Mouse (Mus musculus): Measurements from ENCODE around the gene Magi1. TPM values are rescaled to one million over a fixed set of nuclear protein-coding genes. Genes with fewer than 3 reads are reported as not detected.

Magi1 gene
- polyA plus RNA-seq, 1 experiment from 2014 or later, result 7.0 TPM

DNA sequence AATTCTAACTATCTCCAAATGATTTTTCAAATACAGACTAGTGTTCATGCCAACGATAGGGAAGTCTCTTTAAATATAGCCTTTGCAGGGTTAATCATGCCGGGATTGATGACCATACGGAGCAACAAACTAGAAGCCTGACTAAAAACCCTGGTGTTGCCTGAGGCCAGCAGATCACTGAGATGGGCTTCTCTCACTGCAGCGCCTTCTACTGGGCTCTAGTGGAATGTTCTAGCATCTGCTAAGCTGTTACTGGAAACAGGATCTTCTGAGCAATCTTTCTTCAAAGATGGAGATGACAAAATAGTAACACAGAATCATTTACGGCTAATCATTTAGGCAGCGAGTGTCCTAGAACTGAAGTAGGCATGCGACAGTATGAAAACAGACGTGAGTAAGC is 554.0 kb downstream of the Magi1 start:
- no peaks in the 10 kb centered on the region for H3K27me3 ChIP-seq (ENCODE audit: insufficient read depth, low read length)
- H3K4me2 ChIP-seq (replicated peaks; ENCODE audit: low read depth, low read length), result no peak overlapping the region
- H3K27ac ChIP-seq (ENCODE audit: low read length), result no peak overlapping the region
- no peaks in the 10 kb centered on the region for H3K9me3 ChIP-seq (ENCODE audit: low read length)
- no peak overlapping the region for H3K9ac ChIP-seq (replicated peaks; ENCODE audit: low read length)
- H3K36me3 ChIP-seq (ENCODE audit: insufficient read depth, low read length), result no peaks in the 10 kb centered on the region
- H3K4me1 ChIP-seq (ENCODE audit: insufficient read depth, low read length), result peaks cover 23% of the 10 kb centered on the region
- WGBS, result 73% methylated on average over 8 of the region's 8 CpGs
- no peak overlapping the region for H3K4me3 ChIP-seq (ENCODE audit: low read length)
- no peak for ATAC-seq (ENCODE audit: low FRiP score, low TSS enrichment)

DNA sequence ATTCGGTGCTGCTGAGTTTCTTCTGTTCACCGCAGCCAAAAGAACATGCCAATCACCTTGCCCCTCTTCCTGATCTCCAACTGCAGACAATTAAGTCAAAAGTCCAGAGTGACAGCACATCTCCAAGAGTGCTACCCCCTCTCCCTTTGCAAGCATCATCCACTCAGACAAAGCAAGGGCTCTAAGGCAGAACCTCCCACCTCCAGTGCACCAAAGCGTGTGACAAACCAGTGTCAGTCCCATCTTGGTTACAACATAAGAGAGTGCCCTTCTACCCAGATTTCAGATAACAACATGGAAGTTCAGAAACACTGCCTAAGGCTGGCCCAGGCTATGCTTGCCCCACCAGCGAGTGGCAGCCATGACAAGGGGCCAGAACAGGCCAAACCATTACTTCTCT is 554.9 kb downstream of the Magi1 start:
- Histone ChIP-seq H3K27me3 (ENCODE audit: insufficient read depth, low read length) (no peaks in the 10 kb centered on the region), H3K9ac (replicated peaks; ENCODE audit: low read length) (no peak overlapping the region), H3K36me3 (ENCODE audit: insufficient read depth, low read length) (no peaks in the 10 kb centered on the region), H3K4me2 (replicated peaks; ENCODE audit: low read depth, low read length) (no peak overlapping the region), H3K9me3 (ENCODE audit: low read length) (no peaks in the 10 kb centered on the region), H3K4me3 (ENCODE audit: low read length) (no peak overlapping the region), H3K27ac (ENCODE audit: low read length) (no peak overlapping the region), H3K4me1 (ENCODE audit: insufficient read depth, low read length) (peaks cover 23% of the 10 kb centered on the region)
- 76% methylated on average over 4 of the region's 4 CpGs for WGBS
- ATAC-seq (ENCODE audit: low FRiP score, low TSS enrichment), result no peak

DNA sequence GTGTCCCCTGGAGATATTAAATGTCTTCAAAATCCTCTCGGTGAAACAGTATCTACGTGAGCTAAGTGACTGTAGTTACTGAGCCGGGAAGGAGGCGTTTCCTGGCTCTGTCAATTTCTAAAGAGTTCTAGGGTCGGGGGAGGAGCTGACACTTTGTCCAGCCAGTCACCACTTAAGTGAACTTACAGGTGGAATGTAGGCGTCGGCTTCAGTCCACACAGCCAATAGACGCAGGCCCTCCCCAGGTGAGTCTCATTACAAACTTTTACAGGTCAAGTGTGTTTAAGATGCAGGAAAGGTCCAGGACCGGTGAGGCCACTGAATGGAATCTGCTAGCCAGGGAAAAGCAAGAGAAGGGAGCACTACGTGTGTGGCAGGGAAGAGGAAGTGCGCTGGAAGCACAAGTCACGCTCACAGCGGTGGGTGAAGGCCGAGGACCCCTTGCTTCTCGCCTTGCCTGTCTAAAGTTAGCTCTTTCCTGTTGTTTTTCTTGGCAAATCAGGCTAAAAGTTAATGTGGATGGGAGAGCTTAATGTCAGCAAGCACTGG is 556.0 kb downstream of the Magi1 start:
- H3K27ac ChIP-seq (ENCODE audit: low read length), result 0 out of 2 replicates have a peak overlapping the region, but pooled peaks have one; percentile 28
- no peaks in the 10 kb centered on the region for H3K36me3 ChIP-seq (ENCODE audit: insufficient read depth, low read length)
- peak; percentile 70; the same call in 1 of the 2 replicates for ATAC-seq (ENCODE audit: low FRiP score, low TSS enrichment)
- peak overlapping the region; percentile 2; the same call in 1 of the 2 replicates for H3K9ac ChIP-seq (replicated peaks; ENCODE audit: low read length)
- no peaks in the 10 kb centered on the region for H3K9me3 ChIP-seq (ENCODE audit: low read length)
- peak overlapping the region; percentile 25 for H3K4me2 ChIP-seq (replicated peaks; ENCODE audit: low read depth, low read length)
- H3K4me1 ChIP-seq (ENCODE audit: insufficient read depth, low read length), result peaks cover 23% of the 10 kb centered on the region
- no peak overlapping the region for H3K4me3 ChIP-seq (ENCODE audit: low read length)
- 15% methylated on average over 15 of the region's 15 CpGs for WGBS
- H3K27me3 ChIP-seq (ENCODE audit: insufficient read depth, low read length), result no peaks in the 10 kb centered on the region

DNA sequence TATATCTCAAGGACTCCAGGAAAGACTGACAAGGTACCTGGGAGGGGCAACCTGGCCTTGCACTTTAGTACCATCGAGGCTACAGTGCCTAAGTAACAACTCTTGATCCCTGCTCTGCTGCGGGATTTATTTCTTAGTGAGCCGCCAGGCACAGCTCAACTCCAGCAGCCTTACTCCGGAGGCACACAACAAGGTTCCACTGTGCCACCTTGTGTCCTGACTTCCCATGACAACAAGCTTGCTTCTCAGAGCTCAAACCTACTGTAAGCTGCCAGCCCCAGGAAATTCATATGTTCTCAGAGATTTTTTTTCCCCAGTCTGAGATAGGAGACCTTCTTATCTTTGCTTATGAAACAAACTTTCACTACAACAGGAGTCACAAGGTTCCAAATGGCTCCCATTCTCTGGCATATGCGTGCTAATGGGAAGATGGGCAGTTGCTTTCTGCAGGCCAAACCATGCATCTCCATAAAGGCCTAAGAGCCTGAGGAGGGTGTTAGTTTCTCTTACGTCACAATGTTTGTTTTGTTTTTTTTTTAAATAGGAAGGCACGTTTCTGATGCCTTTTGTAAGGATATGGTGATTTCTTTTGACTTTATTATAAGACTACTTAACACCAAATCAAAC is 556.8 kb downstream of the Magi1 start:
- Histone ChIP-seq H3K9me3 (ENCODE audit: low read length) (no peaks in the 10 kb centered on the region), H3K4me1 (ENCODE audit: insufficient read depth, low read length) (peaks cover 23% of the 10 kb centered on the region), H3K4me3 (ENCODE audit: low read length) (no peak overlapping the region), H3K27me3 (ENCODE audit: insufficient read depth, low read length) (no peaks in the 10 kb centered on the region), H3K36me3 (ENCODE audit: insufficient read depth, low read length) (no peaks in the 10 kb centered on the region), H3K4me2 (replicated peaks; ENCODE audit: low read depth, low read length) (no peak overlapping the region), H3K9ac (replicated peaks; ENCODE audit: low read length) (no peak overlapping the region), H3K27ac (ENCODE audit: low read length) (no peak overlapping the region)
- peak; percentile 60; the same call in 1 of the 2 replicates for ATAC-seq (ENCODE audit: low FRiP score, low TSS enrichment)
- 40% methylated on average over 7 of the region's 7 CpGs for WGBS

DNA sequence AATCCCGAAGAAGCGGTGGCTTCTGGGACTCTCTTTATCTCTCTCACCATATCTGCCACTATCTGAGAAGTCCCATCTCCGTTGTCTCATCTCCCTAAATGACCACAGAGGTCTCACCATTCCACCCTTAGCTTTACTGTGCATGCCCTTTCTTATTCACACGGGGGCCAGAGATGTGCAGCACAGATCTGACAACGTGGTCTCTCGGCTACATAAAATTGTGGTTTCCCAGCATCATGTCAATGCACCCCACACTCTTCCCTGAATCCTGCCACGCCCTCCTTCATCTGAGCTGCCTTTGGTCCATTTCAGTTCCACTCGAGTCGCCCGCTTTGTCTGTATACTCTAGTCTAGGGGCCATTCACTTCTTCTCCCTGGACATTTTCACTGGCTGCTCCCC is 557.6 kb downstream of the Magi1 start:
- no peak for ATAC-seq (ENCODE audit: low FRiP score, low TSS enrichment)
- Histone ChIP-seq H3K4me3 (ENCODE audit: low read length) (no peak overlapping the region), H3K4me1 (ENCODE audit: insufficient read depth, low read length) (peaks cover 23% of the 10 kb centered on the region), H3K36me3 (ENCODE audit: insufficient read depth, low read length) (no peaks in the 10 kb centered on the region), H3K27ac (ENCODE audit: low read length) (no peak overlapping the region), H3K9ac (replicated peaks; ENCODE audit: low read length) (no peak overlapping the region), H3K4me2 (replicated peaks; ENCODE audit: low read depth, low read length) (no peak overlapping the region), H3K9me3 (ENCODE audit: low read length) (no peaks in the 10 kb centered on the region), H3K27me3 (ENCODE audit: insufficient read depth, low read length) (no peaks in the 10 kb centered on the region)
- 86% methylated on average over 10 of the region's 10 CpGs for WGBS

DNA sequence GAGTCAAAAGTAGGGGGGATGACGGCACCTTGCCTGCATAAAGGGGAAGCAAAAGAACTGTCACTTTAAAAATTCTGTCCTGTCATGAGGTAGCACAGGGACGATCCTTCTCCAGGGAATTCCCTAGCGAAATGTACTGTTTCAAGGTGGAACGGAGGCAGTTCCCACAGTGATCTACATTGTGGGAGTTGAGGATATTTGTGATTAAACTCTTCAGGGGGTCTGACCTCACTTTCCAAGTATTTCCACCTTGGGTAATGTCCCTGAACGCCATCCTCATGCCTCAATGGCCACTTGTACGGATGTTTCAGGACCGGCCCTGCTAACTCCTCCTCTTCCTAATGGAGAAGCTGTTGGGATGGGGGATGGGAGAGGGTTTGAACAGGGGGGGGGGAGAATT is 559.0 kb downstream of the Magi1 start:
- Histone ChIP-seq H3K4me3 (ENCODE audit: low read length) (no peak overlapping the region), H3K4me1 (ENCODE audit: insufficient read depth, low read length) (peaks cover 23% of the 10 kb centered on the region), H3K27ac (ENCODE audit: low read length) (no peak overlapping the region), H3K9me3 (ENCODE audit: low read length) (no peaks in the 10 kb centered on the region), H3K27me3 (ENCODE audit: insufficient read depth, low read length) (no peaks in the 10 kb centered on the region), H3K9ac (replicated peaks; ENCODE audit: low read length) (no peak overlapping the region), H3K4me2 (replicated peaks; ENCODE audit: low read depth, low read length) (no peak overlapping the region), H3K36me3 (ENCODE audit: insufficient read depth, low read length) (no peaks in the 10 kb centered on the region)
- ATAC-seq (ENCODE audit: low FRiP score, low TSS enrichment), result no peak
- 49% methylated on average over 7 of the region's 7 CpGs for WGBS

DNA sequence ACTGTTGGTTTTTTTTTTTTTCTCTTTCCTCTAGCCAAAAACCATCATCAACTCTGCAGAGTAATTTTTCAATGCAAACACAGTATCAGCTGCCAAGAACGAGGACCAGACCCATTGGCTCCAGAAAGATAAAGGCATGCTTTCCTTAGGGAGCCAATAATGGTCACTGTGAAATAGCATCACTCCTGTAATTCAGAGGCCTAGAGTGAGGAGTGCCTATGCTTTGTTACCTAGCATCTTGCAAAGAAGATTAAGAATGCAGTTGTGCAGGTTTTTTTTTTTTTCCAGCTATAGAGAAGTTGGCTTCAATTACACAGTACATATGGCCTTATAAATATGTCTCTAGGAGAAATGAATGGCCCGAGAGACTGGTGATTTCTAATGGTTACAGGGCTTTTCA is 560.5 kb downstream of the Magi1 start:
- Histone ChIP-seq H3K4me2 (replicated peaks; ENCODE audit: low read depth, low read length) (no peak overlapping the region), H3K27ac (ENCODE audit: low read length) (no peak overlapping the region), H3K9me3 (ENCODE audit: low read length) (no peaks in the 10 kb centered on the region), H3K36me3 (ENCODE audit: insufficient read depth, low read length) (no peaks in the 10 kb centered on the region), H3K4me1 (ENCODE audit: insufficient read depth, low read length) (peaks cover 21% of the 10 kb centered on the region), H3K9ac (replicated peaks; ENCODE audit: low read length) (no peak overlapping the region), H3K4me3 (ENCODE audit: low read length) (no peak overlapping the region), H3K27me3 (ENCODE audit: insufficient read depth, low read length) (no peaks in the 10 kb centered on the region)
- WGBS, result 81% methylated on average over 2 of the region's 2 CpGs
- no peak for ATAC-seq (ENCODE audit: low FRiP score, low TSS enrichment)

DNA sequence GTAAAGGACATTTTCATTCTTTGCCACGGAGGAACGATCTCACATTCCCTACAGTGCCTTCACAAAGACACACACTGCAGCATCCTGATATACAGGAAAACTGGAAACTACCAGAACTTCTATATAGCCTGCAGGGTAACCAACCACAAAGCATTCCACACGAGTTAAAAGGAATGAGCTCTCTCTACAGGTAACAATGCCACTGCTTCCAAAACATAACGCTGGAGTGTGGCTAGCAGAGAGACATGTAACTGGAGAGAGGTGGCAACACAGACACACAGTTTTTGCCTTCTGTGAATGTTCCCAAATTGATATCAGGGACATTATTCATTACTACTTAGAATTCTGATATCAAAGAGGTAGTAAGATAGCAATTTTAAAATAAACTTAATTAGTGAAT is 564.2 kb downstream of the Magi1 start:
- Histone ChIP-seq H3K9me3 (ENCODE audit: low read length) (no peaks in the 10 kb centered on the region), H3K9ac (replicated peaks; ENCODE audit: low read length) (no peak overlapping the region), H3K36me3 (ENCODE audit: insufficient read depth, low read length) (no peaks in the 10 kb centered on the region), H3K27me3 (ENCODE audit: insufficient read depth, low read length) (no peaks in the 10 kb centered on the region), H3K4me2 (replicated peaks; ENCODE audit: low read depth, low read length) (no peak overlapping the region), H3K4me3 (ENCODE audit: low read length) (no peak overlapping the region), H3K4me1 (ENCODE audit: insufficient read depth, low read length) (peaks cover 32% of the 10 kb centered on the region), H3K27ac (ENCODE audit: low read length) (no peak overlapping the region)
- ATAC-seq (ENCODE audit: low FRiP score, low TSS enrichment), result no peak
- WGBS, result 54% methylated on average over 4 of the region's 4 CpGs

DNA sequence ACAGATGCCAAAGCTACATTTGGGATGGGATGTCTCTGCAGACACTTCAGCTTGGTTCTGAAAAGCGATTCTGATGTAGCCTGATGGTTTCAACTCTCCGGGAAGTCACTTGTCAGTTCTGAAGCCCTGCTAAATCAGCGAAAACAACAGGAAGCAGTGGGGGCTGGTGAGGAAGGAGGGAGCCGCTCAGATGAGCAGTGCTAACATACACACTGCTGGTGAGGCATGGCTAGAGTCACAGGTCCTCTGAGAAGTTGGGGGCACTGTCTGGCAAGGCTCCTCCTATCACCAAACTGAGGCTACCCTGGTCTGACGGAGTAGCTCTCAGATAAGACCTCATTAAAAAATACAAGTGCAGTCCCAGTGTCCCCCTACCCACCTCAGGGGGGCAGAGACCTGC is 565.3 kb downstream of the Magi1 start:
- peak overlapping the region; percentile 7; the same call in 1 of the 2 replicates for H3K4me2 ChIP-seq (replicated peaks; ENCODE audit: low read depth, low read length)

DNA sequence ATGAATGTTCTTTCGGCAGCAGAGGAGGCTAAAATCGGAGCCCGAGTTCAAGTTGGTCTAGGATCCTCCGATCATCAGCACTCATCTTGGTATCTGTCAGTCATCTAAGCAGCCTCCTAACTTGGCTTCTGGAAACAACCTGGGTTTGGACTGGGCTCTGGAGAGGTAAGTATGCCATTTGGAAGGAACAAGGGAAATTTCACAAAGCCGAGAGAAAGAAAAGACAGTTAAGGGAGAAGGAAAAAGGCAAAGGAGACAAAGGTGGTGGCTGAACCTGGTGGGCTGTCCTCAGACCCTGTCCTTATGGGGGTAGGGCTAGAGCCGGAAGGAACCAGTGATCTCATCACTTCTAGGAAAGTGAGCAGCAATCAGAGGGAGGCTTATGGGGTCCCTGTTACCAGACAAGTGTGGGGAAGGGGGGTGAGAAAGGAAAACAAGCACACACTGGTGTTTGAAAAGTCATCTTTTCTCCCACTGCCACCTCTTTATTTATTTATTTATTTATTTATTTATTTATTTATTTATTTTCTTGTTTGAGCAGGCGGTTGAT is 565.8 kb downstream of the Magi1 start:
- H3K27me3 ChIP-seq (ENCODE audit: insufficient read depth, low read length), result no peaks in the 10 kb centered on the region
- no peak overlapping the region for H3K9ac ChIP-seq (replicated peaks; ENCODE audit: low read length)
- WGBS, result 36% methylated on average over 7 of the region's 7 CpGs
- H3K4me3 ChIP-seq (ENCODE audit: low read length), result no peak overlapping the region
- peak overlapping the region; percentile 52; the same call in 1 of the 2 replicates for H3K4me2 ChIP-seq (replicated peaks; ENCODE audit: low read depth, low read length)
- no peaks in the 10 kb centered on the region for H3K9me3 ChIP-seq (ENCODE audit: low read length)
- peaks cover 32% of the 10 kb centered on the region for H3K4me1 ChIP-seq (ENCODE audit: insufficient read depth, low read length)
- no peaks in the 10 kb centered on the region for H3K36me3 ChIP-seq (ENCODE audit: insufficient read depth, low read length)
- H3K27ac ChIP-seq (ENCODE audit: low read length), result no peak overlapping the region
- no peak for ATAC-seq (ENCODE audit: low FRiP score, low TSS enrichment)

More for the DNA sequence above, 565.3 kb downstream of the Magi1 start:
- Histone ChIP-seq H3K4me1 (ENCODE audit: insufficient read depth, low read length) (peaks cover 32% of the 10 kb centered on the region), H3K27ac (ENCODE audit: low read length) (no peak overlapping the region), H3K4me3 (ENCODE audit: low read length) (no peak overlapping the region), H3K9me3 (ENCODE audit: low read length) (no peaks in the 10 kb centered on the region), H3K9ac (replicated peaks; ENCODE audit: low read length) (no peak overlapping the region), H3K36me3 (ENCODE audit: insufficient read depth, low read length) (no peaks in the 10 kb centered on the region), H3K27me3 (ENCODE audit: insufficient read depth, low read length) (no peaks in the 10 kb centered on the region)
- peak; percentile 61 for ATAC-seq (ENCODE audit: low FRiP score, low TSS enrichment)
- 15% methylated on average over 5 of the region's 5 CpGs for WGBS

Data from kidney, embryonic 16.5 days (tissue).